Mouse (Mus musculus) kidney, adult 8-10 months (tissue): ENCODE results near the gene Diexf.
A peak's percentile ranks its signal among the peaks of the same experiment; 100 is the strongest.

Experiments used
- DNase-seq, 2 experiments: peaks; one replicate each; pipeline ENCODE4 v3.0.0; 2022

Gene Diexf

GRCm38 (mm10) chr1:193086111-193086841 is 43.8 kb downstream of the Diexf start:
- DNase-seq, result no peak

GRCm38 (mm10) chr1:193085541-193086020 is 44.5 kb downstream of the Diexf start:
- DNase-seq, result no peak

- DNase-seq, result peak in 1 of 2 experiments; percentile 8
Measured at GRCm38 (mm10) chr1:193084016-193084415, 46.1 kb downstream of the Diexf start.

- no peak for DNase-seq
Measured at GRCm38 (mm10) chr1:193083051-193083450, 47.0 kb downstream of the Diexf start.

- DNase-seq, result no peak
Measured at GRCm38 (mm10) chr1:193082311-193082921, 47.7 kb downstream of the Diexf start.

GRCm38 (mm10) chr1:193062618-193063017 is 67.5 kb downstream of the Diexf start:
- DNase-seq, result no peak

- no peak for DNase-seq
Measured at GRCm38 (mm10) chr1:193060167-193060566, 69.9 kb downstream of the Diexf start.

- no peak for DNase-seq
Measured at GRCm38 (mm10) chr1:193059596-193059995, 70.5 kb downstream of the Diexf start.

- DNase-seq, result no peak
Measured at GRCm38 (mm10) chr1:193054401-193054800, 75.7 kb downstream of the Diexf start.

GRCm38 (mm10) chr1:193053065-193053464 is 77.0 kb downstream of the Diexf start:
- no peak for DNase-seq

GRCm38 (mm10) chr1:193047616-193048015 is 82.5 kb downstream of the Diexf start:
- no peak for DNase-seq

GRCm38 (mm10) chr1:193042760-193043295 is 87.2 kb downstream of the Diexf start:
- DNase-seq, result no peak
